Mouse (Mus musculus): ENCODE results near the gene Arsk. TPM values are rescaled to one million over a fixed set of nuclear protein-coding genes. Genes with fewer than 3 reads are reported as not detected.

The Arsk gene
- polyA plus RNA-seq, 1 experiment from 2014 or later: 10.5 TPM

DNA sequence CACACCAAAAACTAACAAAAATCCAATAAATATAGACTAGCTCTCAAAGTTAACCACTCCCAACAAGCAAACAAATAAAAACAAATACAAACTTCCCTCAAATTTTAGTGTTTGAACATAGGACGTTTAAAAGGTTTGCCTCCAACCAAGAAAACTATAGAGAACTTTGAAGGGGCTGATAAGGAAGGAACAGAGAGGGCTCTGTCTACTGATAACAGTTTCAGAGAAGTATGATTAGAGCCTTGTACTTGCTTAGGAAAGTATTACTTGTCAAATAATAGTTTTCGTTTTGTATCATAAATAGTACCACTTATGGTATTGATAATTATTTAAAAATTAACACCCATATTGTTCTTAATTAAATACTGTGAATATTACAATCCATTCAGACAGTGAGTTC, 83.9 kb downstream of the Arsk start:
- H3K27ac ChIP-seq (ENCODE audit: low read depth, low read length): no peak overlapping the region
- no peak for ATAC-seq (ENCODE audit: low FRiP score, low TSS enrichment)
- 79% methylated on average over 2 of the region's 2 CpGs for WGBS
- H3K4me3 ChIP-seq (ENCODE audit: low read length): no peak overlapping the region
- H3K9me3 ChIP-seq (ENCODE audit: control insufficient read depth, low read length): peaks cover 2% of the 10 kb centered on the region; the same call in 1 of the 2 replicates
- H3K27me3 ChIP-seq (ENCODE audit: control insufficient read depth, insufficient read depth, low read length): no peaks in the 10 kb centered on the region
- H3K36me3 ChIP-seq (ENCODE audit: control insufficient read depth, insufficient read depth, low read length): no peaks in the 10 kb centered on the region
- H3K9ac ChIP-seq (ENCODE audit: low read depth, low read length): no peak overlapping the region
- no peaks in the 10 kb centered on the region for H3K4me1 ChIP-seq (ENCODE audit: control insufficient read depth, insufficient read depth, low read length)
- H3K4me2 ChIP-seq (replicated peaks; ENCODE audit: low read depth, low read length): no peak overlapping the region

Other genes starting within 250 kb of the Arsk start
- gene Rhobtb3, start 154.7 kb downstream of the Arsk start, polyA plus RNA-seq (2014; fragmentation: Nextera tagmentation; extraction: Ambion mirVana): 36.2 and 67.0 TPM in 2 replicates
- 0.77 and 1.1 TPM in 2 replicates for gene Spata9, start 131.5 kb downstream of the Arsk start, polyA plus RNA-seq (2014; fragmentation: Nextera tagmentation; extraction: Ambion mirVana)
- gene Rfesd, start 79.9 kb downstream of the Arsk start, polyA plus RNA-seq (2014; fragmentation: Nextera tagmentation; extraction: Ambion mirVana): 19.8 and 24.4 TPM in 2 replicates
- gene Gpr150, start 41.7 kb downstream of the Arsk start, polyA plus RNA-seq (2014; fragmentation: Nextera tagmentation; extraction: Ambion mirVana): 0.11 and 0.19 TPM in 2 replicates
- gene Ttc37, start 74 bp upstream of the Arsk start, polyA plus RNA-seq (2014; fragmentation: Nextera tagmentation; extraction: Ambion mirVana): 12.2 and 21.5 TPM in 2 replicates
- not detected in 2 replicates for gene Fam81b, start 206.4 kb upstream of the Arsk start, polyA plus RNA-seq (2014; fragmentation: Nextera tagmentation; extraction: Ambion mirVana)

All from kidney, embryonic 14.5 days (tissue).